Mouse (Mus musculus) ES-Bruce4 (cell line): Measurements from ENCODE around the gene Nudt2. TPM values are rescaled to one million over a fixed set of nuclear protein-coding genes. Genes with fewer than 3 reads are reported as not detected.
"Not testable (repeated sequence)": the region's sequence is repeated elsewhere in the genome, so short reads cannot be mapped to it uniquely, and the experiment has no call there.

Source experiments
- H3K27ac ChIP-seq: 2 replicates; pipeline ENCODE4 v1.5.1; 2012; ENCODE audit warnings: low read length, inconsistent platforms; ENCODE audit not compliant: insufficient read depth
- H3K27me3 ChIP-seq: 2 replicates; pipeline ENCODE4 v1.6.1; 2012; ENCODE audit warnings: mild to moderate bottlenecking, low read length, inconsistent platforms; ENCODE audit not compliant: control insufficient read depth, poor library complexity, insufficient read depth, severe bottlenecking
- H3K36me3 ChIP-seq: 2 replicates; pipeline ENCODE4 v1.6.1; 2012; ENCODE audit warnings: inconsistent platforms, mild to moderate bottlenecking, low read length, moderate library complexity; ENCODE audit not compliant: control insufficient read depth, poor library complexity, insufficient read depth, severe bottlenecking
- H3K4me1 ChIP-seq: one replicate; pipeline ENCODE4 v1.8.1; 2011; ENCODE audit warnings: low read length; ENCODE audit not compliant: control insufficient read depth, insufficient read depth
- H3K4me3 ChIP-seq: 2 replicates; pipeline ENCODE4 v1.5.1; 2011; ENCODE audit warnings: low read depth, mild to moderate bottlenecking, low read length
- H3K9ac ChIP-seq: 2 replicates; pipeline ENCODE4 v1.6.1; 2012; ENCODE audit warnings: low read depth, mild to moderate bottlenecking, inconsistent platforms; ENCODE audit not compliant: poor library complexity, severe bottlenecking
- H3K9me3 ChIP-seq: replicated peaks from 2 replicates; pipeline ENCODE4 v1.6.1; 2012; ENCODE audit warnings: mild to moderate bottlenecking, low read length, inconsistent platforms; ENCODE audit not compliant: control insufficient read depth, poor library complexity, insufficient read depth, severe bottlenecking
- CTCF ChIP-seq: IDR thresholded peaks from one replicate; pipeline ENCODE4 v1.8.1; 2011; ENCODE audit warnings: low read depth, low read length
- EP300 ChIP-seq: IDR thresholded peaks from 2 replicates; pipeline ENCODE4 v1.6.1; 2011; ENCODE audit warnings: low read depth, low read length; ENCODE audit not compliant: insufficient read depth
- POLR2A ChIP-seq: IDR thresholded peaks from one replicate; pipeline ENCODE4 v1.8.1; 2011; ENCODE audit warnings: low read length; ENCODE audit not compliant: insufficient read depth
- polyA plus RNA-seq: library from polyadenylated mRNA; stranded (reverse); fragments of >200 nt; gene quantifications from 2 replicates; pipeline ENCODE4 v1.2.4, GENCODE M21; 2011; ENCODE audit warnings: low read depth; ENCODE audit not compliant: missing spikeins, insufficient read depth, insufficient read length

Gene Nudt2
- polyA plus RNA-seq: 37.4 and 38.3 TPM in 2 replicates

DNA sequence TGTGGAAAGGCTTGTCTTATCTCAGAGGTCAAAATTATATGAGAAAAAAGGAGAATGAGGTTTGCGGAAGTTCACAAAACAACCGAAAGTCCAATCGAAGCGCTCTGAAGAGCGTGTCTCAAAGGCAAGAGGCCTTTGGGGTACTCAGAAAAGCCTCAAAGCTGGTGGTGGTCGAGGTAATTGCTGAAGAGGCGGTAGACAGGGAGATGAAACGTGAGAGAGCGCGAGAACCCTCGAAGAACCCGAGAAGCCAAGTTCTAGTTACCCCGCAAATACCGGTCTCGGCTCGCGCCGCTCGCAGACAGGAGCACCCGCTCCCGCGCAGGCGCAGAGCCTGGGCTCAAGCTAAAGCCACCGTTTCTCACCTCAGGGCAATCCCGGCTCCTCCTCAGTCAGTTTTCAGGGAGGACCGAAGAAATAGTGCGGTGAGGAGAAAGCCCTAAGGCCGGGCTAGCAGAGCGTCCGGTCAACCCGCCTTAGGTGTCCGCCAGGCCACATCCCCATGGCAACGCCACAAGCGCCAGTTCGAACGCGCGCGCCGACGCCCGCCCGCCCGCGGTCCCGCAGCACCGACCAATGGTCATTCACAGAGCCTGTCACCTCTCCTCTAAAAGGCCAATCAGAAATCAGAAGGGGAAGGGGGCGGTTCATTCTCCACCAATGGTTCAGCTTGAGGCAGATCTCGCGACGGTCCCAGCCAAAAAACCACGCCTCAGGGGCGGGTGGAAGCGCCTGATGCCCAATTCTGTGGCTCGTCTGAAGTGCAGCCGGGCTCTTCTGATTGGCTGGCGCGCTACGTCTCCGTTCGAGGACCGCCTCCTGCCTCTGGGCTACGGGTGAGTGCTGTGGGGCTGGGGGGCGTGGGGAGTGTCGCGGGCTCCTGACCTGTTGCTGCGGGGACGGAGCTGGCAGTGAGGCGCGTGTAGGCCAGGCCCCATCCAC lies at the start of gene Nudt2, which contains the start of gene Kif24:
Gene Nudt2, plus strand, starts transcription at position 807 of the 942 bp plus-strand sequence.
Gene Kif24, minus strand, starts transcription at position 543 of the 942 bp plus-strand sequence.
- Histone ChIP-seq H3K9me3 (peaks cover 24% of the 10 kb centered on the region), H3K4me1 (no peaks in the 10 kb centered on the region), H3K9ac (peak within 1 kb of the TSS; percentile 76), H3K4me3 (peak within 1 kb of the TSS; percentile 96), H3K27ac (peak within 1 kb of the TSS; percentile 23; the same call in 1 of the 2 replicates), H3K36me3 (no peaks in the 10 kb centered on the region), H3K27me3 (no peaks in the 10 kb centered on the region)
- TF ChIP-seq CTCF: no peak
- TF ChIP-seq POLR2A: peak; percentile 61
- no peak for TF ChIP-seq EP300

DNA sequence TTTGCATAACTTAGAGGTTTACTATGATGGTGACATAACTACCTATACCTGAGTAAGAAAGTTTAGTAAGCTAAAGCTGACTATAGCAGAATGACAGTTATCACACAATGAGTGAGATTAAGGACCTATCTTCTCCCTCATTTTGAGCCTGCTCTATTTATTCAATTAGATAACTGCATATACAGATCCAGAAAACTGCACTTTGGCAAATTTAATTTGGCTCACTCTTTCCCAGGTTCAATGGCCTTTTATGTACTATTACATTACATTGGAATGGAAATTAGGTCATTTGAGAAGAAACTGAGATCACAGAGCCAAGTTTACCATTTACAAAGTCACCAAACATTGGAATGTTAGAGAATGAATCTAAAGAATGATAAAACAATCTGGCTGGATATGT lies 48.0 kb upstream of the Nudt2 start:
- Histone ChIP-seq H3K27ac (no peak overlapping the region), H3K36me3 (no peaks in the 10 kb centered on the region), H3K9ac (no peak overlapping the region), H3K27me3 (no peaks in the 10 kb centered on the region), H3K4me1 (no peaks in the 10 kb centered on the region), H3K4me3 (no peak overlapping the region), H3K9me3 (no peaks in the 10 kb centered on the region)
- TF ChIP-seq CTCF (no peak), EP300 (no peak), POLR2A (no peak)

- H3K27ac ChIP-seq: no peak overlapping the region
- H3K27me3 ChIP-seq: no peaks in the 10 kb centered on the region
- H3K9ac ChIP-seq: no peak overlapping the region
- H3K36me3 ChIP-seq: no peaks in the 10 kb centered on the region; the same call in 1 of the 2 replicates
- TF ChIP-seq CTCF: no peak
- no peak for TF ChIP-seq POLR2A
- TF ChIP-seq EP300: no peak
- no peak overlapping the region for H3K4me3 ChIP-seq
- no peaks in the 10 kb centered on the region for H3K4me1 ChIP-seq
- no peaks in the 10 kb centered on the region for H3K9me3 ChIP-seq
Measured at GRCm38 (mm10) chr4:41438931-41439330, 26.0 kb upstream of the Nudt2 start.

- no peak overlapping the region for H3K4me3 ChIP-seq
- H3K4me1 ChIP-seq: no peaks in the 10 kb centered on the region
- no peaks in the 10 kb centered on the region for H3K9me3 ChIP-seq
- no peaks in the 10 kb centered on the region; the same call in 1 of the 2 replicates for H3K36me3 ChIP-seq
- TF ChIP-seq EP300 (no peak), CTCF (no peak), POLR2A (no peak)
- H3K9ac ChIP-seq: no peak overlapping the region
- H3K27ac ChIP-seq: no peak overlapping the region
- no peaks in the 10 kb centered on the region for H3K27me3 ChIP-seq
Measured at GRCm38 (mm10) chr4:41442790-41443302, 22.1 kb upstream of the Nudt2 start.

- H3K36me3 ChIP-seq: 0 out of 2 replicates have a peak, but pooled peaks cover 2% of the 10 kb centered on the region
- H3K9me3 ChIP-seq: peaks cover 10% of the 10 kb centered on the region
- no peak overlapping the region for H3K9ac ChIP-seq
Measured at GRCm38 (mm10) chr4:41447595-41447994, 17.4 kb upstream of the Nudt2 start.

DNA sequence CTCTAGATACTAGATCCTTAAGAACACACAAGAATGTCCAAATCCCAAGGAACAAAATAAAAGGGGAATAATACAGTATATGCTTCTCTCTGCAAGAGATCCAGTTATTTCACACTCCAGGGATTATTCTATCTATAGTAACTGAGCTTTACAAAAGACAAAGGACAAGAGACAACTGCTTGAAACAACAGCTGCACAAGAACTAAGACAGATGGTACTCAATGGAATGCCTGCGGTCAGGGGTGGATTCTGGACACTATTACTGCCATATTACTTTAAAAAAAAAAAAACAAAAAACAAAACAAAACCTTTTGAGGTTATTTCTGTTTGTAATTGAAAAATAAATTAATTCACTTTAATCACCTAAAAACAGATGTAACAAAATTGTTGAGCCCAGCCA lies 4.3 kb upstream of the Nudt2 start:
- TF ChIP-seq CTCF (no peak), POLR2A (no peak), EP300 (no peak)
- H3K27ac ChIP-seq: no peak overlapping the region
- H3K4me1 ChIP-seq: no peaks in the 10 kb centered on the region
- no peak overlapping the region for H3K9ac ChIP-seq
- H3K4me3 ChIP-seq: no peak overlapping the region
- H3K9me3 ChIP-seq: peaks cover 24% of the 10 kb centered on the region
- no peaks in the 10 kb centered on the region for H3K36me3 ChIP-seq
- H3K27me3 ChIP-seq: no peaks in the 10 kb centered on the region

More at GRCm38 (mm10) chr4:41447595-41447994, 17.4 kb upstream of the Nudt2 start:
- TF ChIP-seq EP300: no peak
- no peak for TF ChIP-seq CTCF
- TF ChIP-seq POLR2A: no peak
- Histone ChIP-seq H3K4me3 (no peak overlapping the region), H3K27ac (no peak overlapping the region), H3K27me3 (no peaks in the 10 kb centered on the region), H3K4me1 (no peaks in the 10 kb centered on the region)

GRCm38 (mm10) chr4:41463051-41463738 lies 1.8 kb upstream of the Nudt2 start:
- H3K36me3 ChIP-seq, H3K4me1 ChIP-seq, H3K4me3 ChIP-seq, H3K27ac ChIP-seq, H3K27me3 ChIP-seq: not testable (repeated sequence)
- Histone ChIP-seq H3K9me3 (peaks cover 24% of the 10 kb centered on the region), H3K9ac (peak overlapping the region; percentile 76; the same call in 1 of the 2 replicates)
